Mouse (Mus musculus): Measurements from ENCODE around the gene Tnfaip1.

DNA sequence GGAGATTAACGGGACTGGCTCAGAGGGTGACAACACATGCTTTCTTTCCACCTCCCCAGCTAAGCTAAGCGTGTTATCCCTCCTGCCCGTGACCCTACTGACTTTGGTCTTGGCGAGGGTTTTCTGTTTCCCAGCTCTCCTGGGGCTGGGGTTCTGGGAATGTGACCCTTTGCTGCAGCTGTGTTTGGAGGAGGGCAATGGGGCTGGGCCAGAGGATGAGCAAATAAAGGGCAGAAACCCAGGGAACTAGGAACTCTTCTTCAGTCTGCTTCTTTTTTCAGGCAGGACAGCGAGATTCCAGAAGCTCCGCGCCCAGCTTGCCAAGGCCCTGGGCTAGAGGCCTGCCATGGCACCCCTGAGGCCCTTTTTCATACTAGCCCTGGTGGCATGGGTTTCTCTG, 37.1 kb downstream of the Tnfaip1 start, which contains the start of gene Vtn:
- TF ChIP-seq EP300 (IDR thresholded peaks at IDR 0.05; ENCODE audit: low read depth) (no peak), CTCF (IDR thresholded peaks at IDR 0.05; ENCODE audit: low read depth) (no peak)
